Mouse (Mus musculus) megakaryocyte, embryonic 14.5 days (primary cell): Measurements from ENCODE around the gene Gatm. TPM values are rescaled to one million over a fixed set of nuclear protein-coding genes. Genes with fewer than 3 reads are reported as not detected.

Experiments used
- H3K27me3 ChIP-seq: replicated peaks from 2 replicates; pipeline ENCODE3; 2012; ENCODE audit warnings: inconsistent platforms
- H3K36me3 ChIP-seq: replicated peaks from 2 replicates; pipeline ENCODE3; 2012; ENCODE audit warnings: low read length, inconsistent platforms, mixed read lengths
- H3K4me1 ChIP-seq: 2 replicates; pipeline ENCODE4 v1.6.1; 2012; ENCODE audit warnings: inconsistent platforms
- H3K4me3 ChIP-seq: replicated peaks from 2 replicates; pipeline ENCODE3; 2012; ENCODE audit warnings: moderate library complexity, mild to moderate bottlenecking, inconsistent platforms
- H3K9me3 ChIP-seq: 2 replicates; pipeline ENCODE4 v1.6.1; 2012; ENCODE audit warnings: inconsistent platforms
- FLI1 ChIP-seq: IDR thresholded peaks from 2 replicates; pipeline ENCODE4 v1.6.1; 2012; ENCODE audit warnings: low read length, inconsistent platforms, mixed read lengths
- GATA1 ChIP-seq: IDR thresholded peaks from 3 replicates; pipeline ENCODE4 v1.6.1; 2012; ENCODE audit warnings: mixed read lengths, low read length, inconsistent platforms, borderline replicate concordance
- polyA plus RNA-seq: library from polyadenylated mRNA; stranded (reverse); fragments of >175 nt; gene quantifications from 2 replicates; pipeline ENCODE4 v1.2.3, GENCODE M21; 2012; ENCODE audit warnings: low replicate concordance; ENCODE audit not compliant: insufficient read depth

Gatm gene
- polyA plus RNA-seq, 1 experiment = 5.0 TPM

GRCm38 (mm10) chr2:122636686-122637085 lies 25.6 kb upstream of the Gatm start, which contains the start of gene AA467197:
Gene AA467197 (plus strand): TSS chr2:122636986.
- peaks cover 6% of the 10 kb centered on the region for H3K4me1 ChIP-seq
- peaks cover 23% of the 10 kb centered on the region for H3K27me3 ChIP-seq
- H3K36me3 ChIP-seq = peaks cover 21% of the 10 kb centered on the region
- H3K4me3 ChIP-seq = peak within 1 kb of the TSS; percentile 87
- H3K9me3 ChIP-seq = no peaks in the 10 kb centered on the region
- TF ChIP-seq FLI1 (no peak), GATA1 (no peak)

- Histone ChIP-seq H3K4me1 (peaks cover 8% of the 10 kb centered on the region), H3K27me3 (peaks cover 5% of the 10 kb centered on the region), H3K4me3 (peak overlapping the region; percentile 92), H3K36me3 (peaks cover 21% of the 10 kb centered on the region), H3K9me3 (peaks cover 11% of the 10 kb centered on the region; the same call in 1 of the 2 replicates)
- TF ChIP-seq FLI1 = no peak
- TF ChIP-seq GATA1 = no peak
Observed at GRCm38 (mm10) chr2:122631226-122631801, 20.2 kb upstream of the Gatm start.

DNA sequence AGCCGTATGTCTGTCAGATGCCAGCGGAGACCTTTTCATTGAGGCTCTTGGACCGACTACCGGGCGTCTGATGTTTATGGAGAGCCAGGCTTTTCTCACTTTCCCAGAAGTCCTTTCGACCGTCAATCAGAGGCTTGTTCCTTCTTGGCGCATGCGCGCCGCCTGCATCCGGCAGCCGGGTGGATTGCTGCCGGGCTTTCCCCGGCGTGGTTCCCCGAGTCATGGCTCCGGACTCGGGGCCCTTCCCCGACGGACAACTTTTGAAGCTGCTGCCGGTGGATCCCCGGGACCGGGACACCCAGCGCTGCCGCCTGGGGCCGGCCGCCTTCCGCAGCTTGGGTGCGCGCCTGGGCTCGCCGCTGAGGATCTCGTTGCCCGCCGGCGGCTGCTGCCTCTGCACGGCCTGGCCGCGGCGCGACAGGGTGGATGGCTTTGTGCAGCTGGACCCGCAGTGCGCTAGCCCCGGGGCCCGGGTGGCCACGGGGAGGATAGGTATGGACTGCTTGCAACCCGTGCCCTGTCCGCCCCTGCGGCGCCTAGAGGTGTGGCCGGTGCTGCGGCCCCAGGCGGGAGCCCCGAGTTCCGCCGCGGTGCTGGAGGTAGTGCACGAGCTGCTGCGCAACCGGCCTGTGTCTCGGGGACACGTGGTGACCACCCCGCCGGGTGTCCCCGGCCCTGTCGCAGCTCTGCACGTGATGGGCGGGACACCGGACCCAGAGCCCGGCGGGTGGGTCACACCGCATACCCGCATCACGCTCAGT lies 19.5 kb upstream of the Gatm start:
- peaks cover 11% of the 10 kb centered on the region; the same call in 1 of the 2 replicates for H3K9me3 ChIP-seq

DNA sequence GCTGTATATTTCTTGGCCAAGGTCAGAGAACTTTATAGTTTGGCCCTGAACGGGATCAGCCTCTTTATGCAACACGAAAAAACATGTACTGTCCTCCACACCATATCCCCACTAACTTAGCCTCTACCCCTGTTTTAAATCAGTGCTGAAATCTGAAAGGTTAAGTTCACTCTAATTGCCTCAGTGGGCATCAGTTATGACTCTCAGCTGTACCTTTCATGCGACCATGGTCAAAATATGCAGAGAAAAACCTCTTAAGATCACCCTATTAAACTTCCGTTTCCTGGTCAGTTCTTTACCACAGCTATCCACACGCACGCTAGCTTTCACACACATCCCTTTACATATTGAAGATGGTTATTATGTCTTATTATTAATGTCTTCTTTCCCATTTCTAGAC lies 18.8 kb upstream of the Gatm start:
- no peak for TF ChIP-seq FLI1
- no peak for TF ChIP-seq GATA1
- Histone ChIP-seq H3K36me3 (peaks cover 21% of the 10 kb centered on the region), H3K4me1 (peaks cover 8% of the 10 kb centered on the region), H3K4me3 (no peak overlapping the region), H3K27me3 (peaks cover 3% of the 10 kb centered on the region), H3K9me3 (peaks cover 11% of the 10 kb centered on the region; the same call in 1 of the 2 replicates)

More for the DNA sequence above, 19.5 kb upstream of the Gatm start:
- TF ChIP-seq FLI1 (no peak), GATA1 (no peak)
- Histone ChIP-seq H3K36me3 (peaks cover 21% of the 10 kb centered on the region), H3K4me1 (peaks cover 8% of the 10 kb centered on the region), H3K27me3 (peaks cover 3% of the 10 kb centered on the region), H3K4me3 (peak overlapping the region; percentile 92)

GRCm38 (mm10) chr2:122628976-122629375 lies 17.9 kb upstream of the Gatm start:
- peaks cover 14% of the 10 kb centered on the region for H3K9me3 ChIP-seq
- H3K4me1 ChIP-seq = peaks cover 8% of the 10 kb centered on the region
- no peak for TF ChIP-seq GATA1
- no peak for TF ChIP-seq FLI1
- H3K36me3 ChIP-seq = peaks cover 17% of the 10 kb centered on the region
- peaks cover 6% of the 10 kb centered on the region for H3K27me3 ChIP-seq
- H3K4me3 ChIP-seq = no peak overlapping the region

GRCm38 (mm10) chr2:122625930-122626329 lies 14.8 kb upstream of the Gatm start:
- Histone ChIP-seq H3K27me3 (peaks cover 9% of the 10 kb centered on the region), H3K4me1 (no peaks in the 10 kb centered on the region; the same call in 1 of the 2 replicates), H3K9me3 (peaks cover 18% of the 10 kb centered on the region), H3K4me3 (no peak overlapping the region), H3K36me3 (no peaks in the 10 kb centered on the region)
- TF ChIP-seq GATA1 (no peak), FLI1 (no peak)

DNA sequence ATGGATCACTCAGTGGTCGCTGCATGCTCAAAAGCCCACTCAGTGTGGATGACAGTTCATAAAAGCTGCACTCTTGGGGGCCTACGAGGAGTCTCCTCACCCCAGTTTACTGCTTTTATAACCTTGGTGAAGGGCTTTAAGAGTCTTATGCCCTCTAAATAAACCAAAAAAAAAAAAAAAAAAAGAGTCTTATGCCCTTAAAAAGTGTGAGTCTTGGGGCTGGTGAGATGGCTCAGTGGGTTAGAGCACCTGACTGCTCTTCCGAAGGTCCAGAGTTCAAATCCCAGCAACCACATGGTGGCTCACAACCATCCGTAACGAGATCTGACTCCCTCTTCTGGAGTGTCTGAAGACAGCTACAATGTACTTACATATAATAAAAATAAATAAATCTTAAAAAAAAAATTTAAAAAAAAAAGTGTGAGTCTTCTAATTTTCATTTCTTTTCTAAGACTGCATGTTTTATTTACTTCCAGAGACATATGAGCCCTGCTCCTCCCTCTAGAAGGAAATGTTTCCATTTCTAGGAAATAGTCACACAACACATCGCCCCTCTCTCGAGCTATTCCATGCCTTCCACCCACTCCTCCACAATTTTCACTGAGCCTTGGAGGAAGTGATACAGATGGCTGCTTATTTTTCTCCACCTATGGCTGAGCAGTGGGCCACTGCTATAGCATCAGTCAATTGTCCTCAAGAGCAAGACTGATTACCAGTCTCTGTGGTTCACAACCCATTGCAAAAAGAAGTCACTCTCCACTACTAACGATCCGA lies 10.4 kb upstream of the Gatm start:
- Histone ChIP-seq H3K27me3 (peaks cover 9% of the 10 kb centered on the region), H3K4me3 (no peak overlapping the region), H3K4me1 (no peaks in the 10 kb centered on the region), H3K36me3 (no peaks in the 10 kb centered on the region), H3K9me3 (peaks cover 7% of the 10 kb centered on the region)
- TF ChIP-seq GATA1 (no peak), FLI1 (no peak)

GRCm38 (mm10) chr2:122618719-122619118 lies 7.6 kb upstream of the Gatm start:
- Histone ChIP-seq H3K4me1 (no peaks in the 10 kb centered on the region), H3K27me3 (peaks cover 2% of the 10 kb centered on the region), H3K4me3 (no peak overlapping the region), H3K36me3 (no peaks in the 10 kb centered on the region), H3K9me3 (peaks cover 3% of the 10 kb centered on the region; the same call in 1 of the 2 replicates)
- TF ChIP-seq GATA1 (no peak), FLI1 (no peak)

GRCm38 (mm10) chr2:122617792-122618191 lies 6.7 kb upstream of the Gatm start:
- TF ChIP-seq GATA1 = no peak
- TF ChIP-seq FLI1 = no peak
- Histone ChIP-seq H3K4me1 (no peaks in the 10 kb centered on the region), H3K9me3 (peaks cover 3% of the 10 kb centered on the region; the same call in 1 of the 2 replicates), H3K4me3 (no peak overlapping the region), H3K36me3 (no peaks in the 10 kb centered on the region), H3K27me3 (peaks cover 6% of the 10 kb centered on the region)

GRCm38 (mm10) chr2:122616237-122616636 lies 5.1 kb upstream of the Gatm start:
- no peaks in the 10 kb centered on the region for H3K9me3 ChIP-seq
- peaks cover 6% of the 10 kb centered on the region for H3K27me3 ChIP-seq
- H3K36me3 ChIP-seq = no peaks in the 10 kb centered on the region
- H3K4me1 ChIP-seq = peaks cover 4% of the 10 kb centered on the region; the same call in 1 of the 2 replicates
- TF ChIP-seq FLI1 = no peak
- no peak for TF ChIP-seq GATA1
- no peak overlapping the region for H3K4me3 ChIP-seq
